Mouse (Mus musculus): ENCODE measurements around the gene Aldh18a1. TPM values are rescaled to one million over a fixed set of nuclear protein-coding genes. Genes with fewer than 3 reads are reported as not detected.

The Aldh18a1 gene
- polyA plus RNA-seq (2014; fragmentation: Nextera tagmentation; extraction: Ambion mirVana), result 119 and 127 TPM in 2 replicates

DNA sequence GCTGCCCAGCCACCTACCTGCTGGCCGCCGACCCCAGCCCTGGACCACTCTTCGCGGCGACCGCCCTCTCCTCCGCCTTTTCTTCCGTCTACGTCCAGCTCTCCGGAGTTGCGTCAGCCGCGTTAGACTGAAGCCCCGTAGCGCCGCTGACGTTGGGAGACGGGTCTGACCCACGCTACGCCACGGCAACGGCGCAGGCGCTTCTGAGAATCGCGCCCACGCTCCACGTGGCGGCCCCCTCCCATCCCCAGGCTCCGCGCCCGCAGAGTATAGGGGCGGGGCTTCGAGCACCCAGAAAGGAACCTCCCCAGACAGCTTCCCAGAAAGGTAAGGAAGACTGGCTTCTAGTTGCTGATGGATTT is at the start of gene Aldh18a1:
Gene Aldh18a1, minus strand, starts transcription at position 171 of the 362 bp plus-strand sequence.
- H3K27ac ChIP-seq (ENCODE audit: low read depth), result peak within 1 kb of the TSS; percentile 60
- H3K4me1 ChIP-seq (replicated peaks; ENCODE audit: control insufficient read depth, insufficient read depth, low read length), result peaks cover 12% of the 10 kb centered on the region
- peak within 1 kb of the TSS; percentile 74 for H3K4me3 ChIP-seq (ENCODE audit: low read depth, low read length)
- H3K9ac ChIP-seq (ENCODE audit: low read length), result peak within 1 kb of the TSS; percentile 66
- H3K4me2 ChIP-seq (ENCODE audit: low read length), result peak within 1 kb of the TSS; percentile 65
- H3K27me3 ChIP-seq (replicated peaks; ENCODE audit: control insufficient read depth, insufficient read depth, low read length), result no peaks in the 10 kb centered on the region
- peak; percentile 91 for ATAC-seq (replicated peaks; ENCODE audit: low FRiP score, low TSS enrichment, low read depth)
- under 1% methylated on average over 33 of the region's 34 CpGs for WGBS
- DNase-seq (ENCODE audit: low spot score), result peak; percentile 97
- H3K36me3 ChIP-seq (ENCODE audit: control insufficient read depth, insufficient read depth, low read length), result peaks cover 11% of the 10 kb centered on the region
- no peaks in the 10 kb centered on the region for H3K9me3 ChIP-seq (ENCODE audit: control insufficient read depth, low read length)

DNA sequence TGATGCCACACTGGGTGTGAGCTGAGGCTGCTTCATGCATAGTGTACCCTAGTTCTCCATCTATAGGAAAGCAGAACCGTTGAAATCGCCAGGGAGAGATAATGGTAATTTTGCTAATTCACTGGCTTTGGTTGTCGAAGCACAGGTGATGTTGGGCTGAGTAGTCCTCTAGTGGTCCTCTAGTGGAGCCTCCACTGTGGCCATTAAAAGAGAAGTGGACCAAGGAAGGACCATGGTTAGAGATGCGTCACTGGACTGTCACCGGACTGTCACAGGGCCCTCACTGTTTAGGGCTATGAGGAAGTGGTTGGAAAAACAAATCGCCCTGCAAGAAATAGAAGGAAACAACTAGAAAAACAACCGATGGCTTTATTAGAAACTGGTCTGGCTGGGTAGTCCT is 49.3 kb upstream of the Aldh18a1 start:
- WGBS, result 88% methylated on average over 7 of the region's 7 CpGs
- Histone ChIP-seq H3K27ac (ENCODE audit: low read depth) (no peak overlapping the region), H3K4me3 (ENCODE audit: low read depth, low read length) (no peak overlapping the region), H3K27me3 (replicated peaks; ENCODE audit: control insufficient read depth, insufficient read depth, low read length) (no peaks in the 10 kb centered on the region), H3K9me3 (ENCODE audit: control insufficient read depth, low read length) (no peaks in the 10 kb centered on the region), H3K9ac (ENCODE audit: low read length) (no peak overlapping the region), H3K4me2 (ENCODE audit: low read length) (no peak overlapping the region), H3K4me1 (replicated peaks; ENCODE audit: control insufficient read depth, insufficient read depth, low read length) (no peaks in the 10 kb centered on the region), H3K36me3 (ENCODE audit: control insufficient read depth, insufficient read depth, low read length) (no peaks in the 10 kb centered on the region)
- DNase-seq (ENCODE audit: low spot score) (no peak), ATAC-seq (replicated peaks; ENCODE audit: low FRiP score, low TSS enrichment, low read depth) (no peak)

DNA sequence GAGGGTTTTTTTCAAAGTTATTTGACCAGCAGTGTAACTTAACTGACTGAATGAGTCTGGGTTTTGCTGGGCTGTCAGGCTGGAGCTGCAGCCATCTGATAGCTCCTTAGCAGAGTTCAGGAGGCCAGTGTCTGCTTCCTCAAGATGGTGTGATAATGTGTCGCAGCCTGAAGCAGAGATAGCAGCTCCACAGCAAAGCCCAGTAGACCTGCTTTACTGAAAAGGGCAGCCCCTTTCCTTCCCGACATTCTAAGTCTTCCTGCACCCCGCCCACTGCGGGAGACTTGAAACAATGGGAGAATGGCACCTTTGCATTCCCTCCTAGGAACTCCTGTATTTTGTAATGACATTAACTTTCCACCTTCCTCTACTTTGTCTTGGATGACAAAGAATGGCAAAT is 48.8 kb upstream of the Aldh18a1 start:
- no peaks in the 10 kb centered on the region for H3K9me3 ChIP-seq (ENCODE audit: control insufficient read depth, low read length)
- H3K36me3 ChIP-seq (ENCODE audit: control insufficient read depth, insufficient read depth, low read length), result no peaks in the 10 kb centered on the region
- no peak overlapping the region for H3K4me2 ChIP-seq (ENCODE audit: low read length)
- 46% methylated on average over 4 of the region's 4 CpGs for whole genome bisulfite sequencing
- H3K27me3 ChIP-seq (replicated peaks; ENCODE audit: control insufficient read depth, insufficient read depth, low read length), result no peaks in the 10 kb centered on the region
- H3K4me1 ChIP-seq (replicated peaks; ENCODE audit: control insufficient read depth, insufficient read depth, low read length), result no peaks in the 10 kb centered on the region
- no peak overlapping the region for H3K27ac ChIP-seq (ENCODE audit: low read depth)
- H3K9ac ChIP-seq (ENCODE audit: low read length), result no peak overlapping the region
- ATAC-seq (replicated peaks; ENCODE audit: low FRiP score, low TSS enrichment, low read depth), result no peak
- DNase-seq (ENCODE audit: low spot score), result no peak
- no peak overlapping the region for H3K4me3 ChIP-seq (ENCODE audit: low read depth, low read length)

DNA sequence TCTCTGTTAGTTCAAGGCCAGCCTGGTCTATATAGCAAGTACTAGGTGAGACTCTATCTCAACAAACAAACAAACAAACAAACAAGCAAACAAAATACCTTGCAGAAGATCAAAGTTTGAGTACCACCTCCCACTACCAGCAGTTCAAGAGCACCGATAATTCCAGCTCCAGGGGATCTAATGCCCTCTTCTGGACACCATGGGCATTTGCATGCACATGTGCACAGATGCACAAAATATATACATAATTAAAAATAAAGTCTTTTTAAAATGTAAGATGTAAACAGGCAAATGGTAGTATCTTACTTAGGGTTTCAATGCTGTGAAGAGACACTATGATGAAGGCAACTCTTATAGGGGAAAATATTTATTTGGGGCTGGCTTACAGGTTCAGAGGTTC is 44.9 kb upstream of the Aldh18a1 start:
- Histone ChIP-seq H3K4me1 (replicated peaks; ENCODE audit: control insufficient read depth, insufficient read depth, low read length) (no peaks in the 10 kb centered on the region), H3K4me2 (ENCODE audit: low read length) (no peak overlapping the region), H3K27ac (ENCODE audit: low read depth) (no peak overlapping the region), H3K4me3 (ENCODE audit: low read depth, low read length) (no peak overlapping the region), H3K36me3 (ENCODE audit: control insufficient read depth, insufficient read depth, low read length) (no peaks in the 10 kb centered on the region), H3K9ac (ENCODE audit: low read length) (no peak overlapping the region), H3K27me3 (replicated peaks; ENCODE audit: control insufficient read depth, insufficient read depth, low read length) (no peaks in the 10 kb centered on the region), H3K9me3 (ENCODE audit: control insufficient read depth, low read length) (no peaks in the 10 kb centered on the region)
- 69% methylated on average over 1 of the region's 1 CpGs for WGBS
- no peak for DNase-seq (ENCODE audit: low spot score)
- no peak for ATAC-seq (replicated peaks; ENCODE audit: low FRiP score, low TSS enrichment, low read depth)

DNA sequence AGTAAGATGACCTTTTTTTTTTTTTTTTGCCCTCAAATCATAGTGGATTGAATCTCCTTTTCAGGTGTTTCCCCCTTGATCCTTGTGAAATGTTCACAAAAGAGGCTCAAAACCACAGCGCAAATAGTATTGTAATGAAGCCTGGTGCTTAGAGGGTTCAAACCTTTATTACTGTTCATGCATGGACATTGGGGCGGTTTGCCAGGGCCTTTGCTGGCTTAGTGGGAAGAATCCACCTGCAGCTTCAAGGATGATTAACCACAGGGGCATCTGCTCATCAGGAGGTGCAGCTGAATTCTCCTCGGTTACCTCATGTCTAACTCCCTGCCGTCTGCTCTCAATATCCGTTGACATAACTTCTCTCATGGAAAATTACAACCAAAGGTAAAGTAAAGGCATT is 44.4 kb upstream of the Aldh18a1 start:
- no peak for DNase-seq (ENCODE audit: low spot score)
- WGBS, result 77% methylated on average over 5 of the region's 5 CpGs
- no peaks in the 10 kb centered on the region for H3K9me3 ChIP-seq (ENCODE audit: control insufficient read depth, low read length)
- no peak overlapping the region for H3K9ac ChIP-seq (ENCODE audit: low read length)
- no peak overlapping the region for H3K4me2 ChIP-seq (ENCODE audit: low read length)
- no peak for ATAC-seq (replicated peaks; ENCODE audit: low FRiP score, low TSS enrichment, low read depth)
- no peaks in the 10 kb centered on the region for H3K36me3 ChIP-seq (ENCODE audit: control insufficient read depth, insufficient read depth, low read length)
- H3K4me1 ChIP-seq (replicated peaks; ENCODE audit: control insufficient read depth, insufficient read depth, low read length), result no peaks in the 10 kb centered on the region
- H3K27ac ChIP-seq (ENCODE audit: low read depth), result no peak overlapping the region
- H3K4me3 ChIP-seq (ENCODE audit: low read depth, low read length), result no peak overlapping the region
- no peaks in the 10 kb centered on the region for H3K27me3 ChIP-seq (replicated peaks; ENCODE audit: control insufficient read depth, insufficient read depth, low read length)

DNA sequence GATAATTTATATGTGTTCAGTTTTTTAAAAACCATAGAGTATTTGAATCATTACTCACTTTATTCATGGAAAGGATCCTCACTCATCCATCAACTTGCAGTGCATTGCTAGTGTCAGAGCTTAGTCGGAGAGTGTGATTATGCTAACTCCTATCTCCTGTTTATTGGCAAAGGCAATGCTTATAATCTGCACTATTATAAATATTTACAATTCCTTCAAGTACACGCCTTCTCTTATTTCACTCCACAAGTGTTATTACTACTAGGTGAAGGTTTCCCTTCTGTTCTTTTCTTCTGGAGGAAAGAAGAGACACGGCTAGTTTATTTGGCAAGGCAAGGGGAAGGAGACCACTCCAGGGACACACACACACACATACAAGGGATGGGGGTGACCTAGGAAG is 43.9 kb upstream of the Aldh18a1 start:
- no peak overlapping the region for H3K27ac ChIP-seq (ENCODE audit: low read depth)
- 30% methylated on average over 3 of the region's 3 CpGs for WGBS
- no peaks in the 10 kb centered on the region for H3K36me3 ChIP-seq (ENCODE audit: control insufficient read depth, insufficient read depth, low read length)
- ATAC-seq (replicated peaks; ENCODE audit: low FRiP score, low TSS enrichment, low read depth) (no peak), DNase-seq (ENCODE audit: low spot score) (no peak)
- no peaks in the 10 kb centered on the region for H3K4me1 ChIP-seq (replicated peaks; ENCODE audit: control insufficient read depth, insufficient read depth, low read length)
- H3K27me3 ChIP-seq (replicated peaks; ENCODE audit: control insufficient read depth, insufficient read depth, low read length), result no peaks in the 10 kb centered on the region
- no peak overlapping the region for H3K4me2 ChIP-seq (ENCODE audit: low read length)
- H3K4me3 ChIP-seq (ENCODE audit: low read depth, low read length), result no peak overlapping the region
- no peak overlapping the region for H3K9ac ChIP-seq (ENCODE audit: low read length)
- no peaks in the 10 kb centered on the region for H3K9me3 ChIP-seq (ENCODE audit: control insufficient read depth, low read length)

DNA sequence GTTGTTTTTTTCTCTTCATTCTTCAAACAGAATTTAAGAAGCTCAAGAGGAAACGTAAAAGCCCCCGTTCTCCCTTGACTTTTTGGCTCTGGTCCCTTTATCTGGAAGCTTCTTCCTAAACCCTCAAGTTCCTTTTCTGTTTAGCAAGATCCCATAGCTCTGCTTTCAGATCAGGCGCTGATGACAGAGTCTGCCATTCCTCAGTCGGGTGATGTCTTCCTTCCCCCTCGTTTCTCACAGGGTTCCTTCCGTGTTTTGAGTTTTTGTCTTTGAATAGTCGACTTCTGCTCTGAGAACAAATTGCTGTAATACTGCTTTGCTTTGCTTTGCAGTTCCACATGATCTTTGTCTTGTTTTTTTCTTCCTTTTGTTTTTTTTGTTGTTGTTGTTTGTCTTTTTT is 42.3 kb upstream of the Aldh18a1 start:
- no peak for ATAC-seq (replicated peaks; ENCODE audit: low FRiP score, low TSS enrichment, low read depth)
- H3K27me3 ChIP-seq (replicated peaks; ENCODE audit: control insufficient read depth, insufficient read depth, low read length), result no peaks in the 10 kb centered on the region

DNA sequence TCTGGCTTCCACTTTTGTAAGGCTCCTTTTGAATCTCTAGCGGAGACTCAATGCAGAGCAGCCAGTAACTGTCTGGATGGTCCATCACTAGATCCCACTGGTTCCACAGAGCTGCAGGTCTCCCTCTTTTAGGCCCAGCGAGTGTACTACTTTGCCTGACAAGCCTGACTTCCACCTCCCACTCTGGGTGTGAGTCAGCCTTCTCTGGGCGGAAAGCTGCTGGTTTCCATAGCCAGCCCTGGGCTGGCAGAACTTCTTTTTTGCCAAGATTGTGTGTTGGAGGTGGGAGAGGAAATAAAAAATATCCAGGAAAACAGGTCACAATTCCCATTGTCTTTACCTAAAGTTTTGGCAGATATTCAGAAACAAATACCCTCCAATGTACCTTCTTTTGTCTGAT is 41.8 kb upstream of the Aldh18a1 start:
- H3K4me1 ChIP-seq (replicated peaks; ENCODE audit: control insufficient read depth, insufficient read depth, low read length), result no peaks in the 10 kb centered on the region
- no peak overlapping the region for H3K9ac ChIP-seq (ENCODE audit: low read length)
- ATAC-seq (replicated peaks; ENCODE audit: low FRiP score, low TSS enrichment, low read depth), result no peak
- H3K36me3 ChIP-seq (ENCODE audit: control insufficient read depth, insufficient read depth, low read length), result no peaks in the 10 kb centered on the region
- 79% methylated on average over 3 of the region's 3 CpGs for WGBS
- no peaks in the 10 kb centered on the region for H3K9me3 ChIP-seq (ENCODE audit: control insufficient read depth, low read length)
- no peak overlapping the region for H3K27ac ChIP-seq (ENCODE audit: low read depth)
- H3K4me2 ChIP-seq (ENCODE audit: low read length), result no peak overlapping the region
- no peak overlapping the region for H3K4me3 ChIP-seq (ENCODE audit: low read depth, low read length)
- DNase-seq (ENCODE audit: low spot score), result no peak
- H3K27me3 ChIP-seq (replicated peaks; ENCODE audit: control insufficient read depth, insufficient read depth, low read length), result no peaks in the 10 kb centered on the region

More for the DNA sequence above, 42.3 kb upstream of the Aldh18a1 start:
- H3K4me3 ChIP-seq (ENCODE audit: low read depth, low read length), result no peak overlapping the region
- H3K27ac ChIP-seq (ENCODE audit: low read depth), result no peak overlapping the region
- 47% methylated on average over 7 of the region's 7 CpGs for WGBS
- no peak overlapping the region for H3K9ac ChIP-seq (ENCODE audit: low read length)
- no peak overlapping the region for H3K4me2 ChIP-seq (ENCODE audit: low read length)
- H3K9me3 ChIP-seq (ENCODE audit: control insufficient read depth, low read length), result no peaks in the 10 kb centered on the region
- no peaks in the 10 kb centered on the region for H3K36me3 ChIP-seq (ENCODE audit: control insufficient read depth, insufficient read depth, low read length)
- DNase-seq (ENCODE audit: low spot score), result no peak
- H3K4me1 ChIP-seq (replicated peaks; ENCODE audit: control insufficient read depth, insufficient read depth, low read length), result no peaks in the 10 kb centered on the region

DNA sequence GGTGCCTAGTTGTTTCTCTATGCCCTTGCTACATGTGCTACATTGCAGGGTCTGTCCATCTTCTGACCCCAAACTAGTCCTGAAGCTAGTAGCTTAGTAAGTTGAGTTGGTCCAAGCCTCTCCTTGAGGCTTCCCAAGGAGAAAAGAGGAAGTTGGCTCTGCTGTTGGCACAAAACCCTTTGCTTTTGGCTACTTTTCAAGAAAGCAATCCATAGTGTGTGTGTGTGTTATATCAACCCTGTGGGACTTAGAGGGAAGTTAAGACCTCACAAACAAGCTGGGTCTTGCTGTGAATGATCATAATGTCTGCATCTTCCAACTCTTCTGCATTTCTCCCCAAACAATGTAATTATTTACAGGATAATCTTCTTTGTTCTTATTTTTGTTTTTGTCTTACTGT is 40.7 kb upstream of the Aldh18a1 start:
- no peak overlapping the region for H3K27ac ChIP-seq (ENCODE audit: low read depth)
- no peaks in the 10 kb centered on the region for H3K4me1 ChIP-seq (replicated peaks; ENCODE audit: control insufficient read depth, insufficient read depth, low read length)
- H3K9me3 ChIP-seq (ENCODE audit: control insufficient read depth, low read length), result no peaks in the 10 kb centered on the region
- DNase-seq (ENCODE audit: low spot score) (no peak), ATAC-seq (replicated peaks; ENCODE audit: low FRiP score, low TSS enrichment, low read depth) (no peak)
- no peaks in the 10 kb centered on the region for H3K36me3 ChIP-seq (ENCODE audit: control insufficient read depth, insufficient read depth, low read length)
- H3K4me2 ChIP-seq (ENCODE audit: low read length), result no peak overlapping the region
- no peaks in the 10 kb centered on the region for H3K27me3 ChIP-seq (replicated peaks; ENCODE audit: control insufficient read depth, insufficient read depth, low read length)
- no peak overlapping the region for H3K4me3 ChIP-seq (ENCODE audit: low read depth, low read length)
- H3K9ac ChIP-seq (ENCODE audit: low read length), result no peak overlapping the region
